Comparison of ENCODE assay signal across 12 mouse cellular contexts in the genomic region with DNA sequence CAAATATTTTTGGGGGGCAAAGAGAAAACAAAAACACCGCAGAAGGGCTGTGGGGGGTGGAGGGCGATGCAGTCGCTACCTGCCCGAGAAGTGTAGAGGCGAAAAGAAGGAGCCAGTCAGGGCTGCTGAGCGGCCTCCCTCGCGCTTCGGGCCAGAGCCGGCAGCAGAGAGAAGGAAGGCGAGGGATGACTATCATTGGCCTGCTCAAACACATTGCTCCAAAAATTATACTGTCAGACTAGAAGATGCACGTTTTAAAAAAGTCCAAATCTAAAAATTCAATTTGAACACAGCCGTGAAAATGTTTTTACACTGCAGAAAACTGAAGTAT. TPM values are rescaled to one million over a fixed set of nuclear protein-coding genes. Genes with fewer than 3 reads are reported as not detected.
DNase-seq lines count a peak whose midpoint lies in the region; ATAC-seq and TF ChIP-seq lines count a peak whose summit lies in the region.
"Had no signal": no experiment of that assay in that cellular context is flagged by ENCODE, and none has a peak within 500 bp of the region (broad histone marks: within the 10 kb centered on the region; RNA-seq: fewer than 3 reads in every experiment).

No protein-coding gene starts in this region.

- peak overlapping the region; percentile 24; the same call in 1 of the 2 replicates for H3K4me3 ChIP-seq in heart, embryonic 10.5 days
- no peak overlapping the region for H3K4me3 ChIP-seq in C2C12 (ENCODE audit: insufficient read depth, poor library complexity, severe bottlenecking)
- no peak overlapping the region; the same call in 1 of the 2 replicates for H3K4me3 ChIP-seq in embryonic fibroblast, embryonic 13.5 days (ENCODE audit: insufficient read depth, low read length)
- no peak overlapping the region for H3K4me3 ChIP-seq in limb, embryonic 15.5 days
- H3K4me3 ChIP-seq: intestine, embryonic 15.5 days; liver, embryonic 15.5 days; stomach, embryonic 15.5 days had no signal

- WGBS in heart, embryonic 10.5 days = 3% methylated on average over 13 of the region's 13 CpGs
- WGBS in limb, embryonic 15.5 days = 19% methylated on average over 13 of the region's 13 CpGs

- H3K36me3 ChIP-seq in heart, embryonic 10.5 days = no peaks in the 10 kb centered on the region
- no peaks in the 10 kb centered on the region for H3K36me3 ChIP-seq in C2C12 (ENCODE audit: control insufficient read depth, insufficient read depth)
- no peaks in the 10 kb centered on the region for H3K36me3 ChIP-seq in limb, embryonic 15.5 days
- H3K36me3 ChIP-seq: intestine, embryonic 15.5 days; liver, embryonic 15.5 days; stomach, embryonic 15.5 days had no signal

- no peak for TF ChIP-seq POLR2A in embryonic fibroblast, embryonic 13.5 days (IDR thresholded peaks at IDR 0.05; ENCODE audit: low read depth, low read length)

- H3K27ac ChIP-seq in heart, embryonic 10.5 days = no peak overlapping the region
- H3K27ac ChIP-seq in embryonic fibroblast, embryonic 13.5 days (ENCODE audit: insufficient read depth, low read length) = peak overlapping the region; percentile 34
- H3K27ac ChIP-seq in limb, embryonic 15.5 days = peak overlapping the region; percentile 83
- H3K27ac ChIP-seq: intestine, embryonic 15.5 days; liver, embryonic 15.5 days; stomach, embryonic 15.5 days had no signal

- no peak for ATAC-seq in limb, embryonic 15.5 days (ENCODE audit: insufficient number of reproducible peaks, low FRiP score, low TSS enrichment, low read depth)
- no peak for ATAC-seq in megakaryocyte, adult 5-6 weeks (ENCODE audit: poor library complexity, severe bottlenecking)
- ATAC-seq: intestine, embryonic 15.5 days had no signal

- no peak for TF ChIP-seq CTCF in C2C12 (IDR thresholded peaks at IDR 0.05; ENCODE audit: control insufficient read depth, insufficient read depth, insufficient read length)
- no peak for TF ChIP-seq CTCF in embryonic fibroblast, embryonic 13.5 days (IDR thresholded peaks at IDR 0.05; ENCODE audit: borderline replicate concordance, insufficient read depth, low read length)

- peaks cover 100% of the 10 kb centered on the region for H3K27me3 ChIP-seq in heart, embryonic 10.5 days (ENCODE audit: insufficient read depth, poor library complexity, severe bottlenecking)
- H3K27me3 ChIP-seq in C2C12 (ENCODE audit: control insufficient read depth, insufficient read depth, insufficient read length) = no peaks in the 10 kb centered on the region
- peaks cover 18% of the 10 kb centered on the region; the same call in 1 of the 2 replicates for H3K27me3 ChIP-seq in limb, embryonic 15.5 days

- H3K4me2 ChIP-seq in limb, embryonic 15.5 days = peak overlapping the region; percentile 34
- H3K4me2 ChIP-seq: intestine, embryonic 15.5 days; liver, embryonic 15.5 days; stomach, embryonic 15.5 days had no signal

- H3K4me1 ChIP-seq in heart, embryonic 10.5 days = peaks cover 23% of the 10 kb centered on the region
- H3K4me1 ChIP-seq in embryonic fibroblast, embryonic 13.5 days (ENCODE audit: control insufficient read depth, insufficient read depth, low read length) = peaks cover 36% of the 10 kb centered on the region
- H3K4me1 ChIP-seq in limb, embryonic 15.5 days = peaks cover 97% of the 10 kb centered on the region

- DNase-seq in heart, embryonic 10.5 days (ENCODE audit: low spot score) = no peak
- DNase-seq in heart, postnatal 36 days = no peak
- DNase-seq in ovary, postnatal 10 days (ENCODE audit: low spot score) = no peak
- no peak for DNase-seq in adrenal gland, postnatal 14 days
- DNase-seq: layer of hippocampus, adult 9-11 months had no signal

- no peaks in the 10 kb centered on the region for H3K9me3 ChIP-seq in heart, embryonic 10.5 days
- no peaks in the 10 kb centered on the region for H3K9me3 ChIP-seq in limb, embryonic 15.5 days
- H3K9me3 ChIP-seq: intestine, embryonic 15.5 days; liver, embryonic 15.5 days; stomach, embryonic 15.5 days had no signal

- peaks cover 73% of the 10 kb centered on the region for H3K79me3 ChIP-seq in C2C12 (ENCODE audit: low read depth)

- H3K9ac ChIP-seq in limb, embryonic 15.5 days = no peak overlapping the region
- H3K9ac ChIP-seq: intestine, embryonic 15.5 days; liver, embryonic 15.5 days; stomach, embryonic 15.5 days had no signal

- intact Hi-C loops in heart, postnatal 36 days (cut with DNase I) = no loop called here

- H3ac ChIP-seq in C2C12 (ENCODE audit: control insufficient read depth, insufficient read length, low read depth) = peak overlapping the region; percentile 64

- H3K79me2 ChIP-seq in C2C12 (ENCODE audit: control insufficient read depth, insufficient read depth) = peaks cover 100% of the 10 kb centered on the region

TF ChIP-seq in C2C12, 6 proteins besides CTCF, POLR2A, EP300 and RAD21:
- no peak for TF ChIP-seq MYOG (IDR thresholded peaks at IDR 0.05; ENCODE audit: control insufficient read depth, extremely low read depth, insufficient read length)
- no peak for TF ChIP-seq MYOD1 (IDR thresholded peaks at IDR 0.05; ENCODE audit: control insufficient read depth, insufficient read length, low read depth)
- no peak for TF ChIP-seq USF1 (IDR thresholded peaks at IDR 0.05; ENCODE audit: low read depth)
- TF ChIP-seq MAX (IDR thresholded peaks at IDR 0.05) = no peak
- TF ChIP-seq CEBPB (IDR thresholded peaks at IDR 0.05; ENCODE audit: low read depth) = no peak
- no peak for TF ChIP-seq FOSL1 (IDR thresholded peaks at IDR 0.05; ENCODE audit: insufficient read depth, low read length, poor library complexity, severe bottlenecking)

RNA-seq across cellular contexts. Expression of a gene that starts 20.0 kb away (rescaled TPM):
- polyA plus RNA-seq in heart, embryonic 10.5 days (2016; fragmentation: Nextera tagmentation; extraction: Ambion mirVana) = 0.87 and 2.1 TPM in 2 replicates
- 100 to 1,000 TPM; 279 to 296 TPM for total RNA-seq in heart, postnatal 36 days (2021)
- polyA plus RNA-seq in C2C12 (2012; fragmentation: generic; extraction: Trizol) = 50.7 TPM
- 173 and 236 TPM in 2 replicates for polyA plus RNA-seq in embryonic fibroblast, embryonic 13.5 days (2011; ENCODE audit: insufficient read length, low read depth, missing spikeins)
- polyA plus RNA-seq in limb, embryonic 15.5 days (2015; fragmentation: Nextera tagmentation; extraction: Ambion mirVana) = 87.0 and 100 TPM in 2 replicates
- total RNA-seq in adrenal gland, postnatal 14 days (2021) = 124 and 125 TPM in 2 replicates
- total RNA-seq in megakaryocyte, adult 5-6 weeks (2015) = 23.8 and 26.9 TPM in 2 replicates
- total RNA-seq in megakaryocyte, adult 5-6 weeks (2017) = 7.7 and 17.0 TPM in 2 replicates

RNA-seq across cellular contexts. Expression of a gene that starts 42.4 kb away (rescaled TPM):
- 5.3 TPM in 2 replicates for polyA plus RNA-seq in heart, embryonic 10.5 days (2016; fragmentation: Nextera tagmentation; extraction: Ambion mirVana)
- 1 to 10 TPM; 9.3 to 9.9 TPM for total RNA-seq in heart, postnatal 36 days (2021)
- polyA plus RNA-seq in C2C12 (2012; fragmentation: generic; extraction: Trizol) = 2.4 TPM
- 2.0 and 2.3 TPM in 2 replicates for polyA plus RNA-seq in embryonic fibroblast, embryonic 13.5 days (2011; ENCODE audit: insufficient read length, low read depth, missing spikeins)
- polyA plus RNA-seq in limb, embryonic 15.5 days (2015; fragmentation: Nextera tagmentation; extraction: Ambion mirVana) = 7.5 and 8.0 TPM in 2 replicates
- total RNA-seq in adrenal gland, postnatal 14 days (2021) = 7.1 and 7.4 TPM in 2 replicates
- 1.4 and 2.6 TPM in 2 replicates for total RNA-seq in megakaryocyte, adult 5-6 weeks (2015)
- total RNA-seq in megakaryocyte, adult 5-6 weeks (2017) = 0.28 and 4.4 TPM in 2 replicates

RNA-seq across cellular contexts. Expression of a gene that starts 51.1 kb away (rescaled TPM):
- 57.3 and 60.5 TPM in 2 replicates for polyA plus RNA-seq in heart, embryonic 10.5 days (2016; fragmentation: Nextera tagmentation; extraction: Ambion mirVana)
- total RNA-seq in heart, postnatal 36 days (2021) = 10 to 100 TPM; 28.5 to 29.5 TPM
- 32.5 TPM for polyA plus RNA-seq in C2C12 (2012; fragmentation: generic; extraction: Trizol)
- 11.7 and 12.6 TPM in 2 replicates for polyA plus RNA-seq in embryonic fibroblast, embryonic 13.5 days (2011; ENCODE audit: insufficient read length, low read depth, missing spikeins)
- 44.7 and 45.6 TPM in 2 replicates for polyA plus RNA-seq in limb, embryonic 15.5 days (2015; fragmentation: Nextera tagmentation; extraction: Ambion mirVana)
- 44.4 and 45.7 TPM in 2 replicates for total RNA-seq in adrenal gland, postnatal 14 days (2021)
- total RNA-seq in megakaryocyte, adult 5-6 weeks (2015) = 6.3 and 6.6 TPM in 2 replicates
- 13.9 and 20.5 TPM in 2 replicates for total RNA-seq in megakaryocyte, adult 5-6 weeks (2017)

RNA-seq across cellular contexts. Expression of a gene that starts 57.4 kb away (rescaled TPM):
- polyA plus RNA-seq in heart, embryonic 10.5 days (2016; fragmentation: Nextera tagmentation; extraction: Ambion mirVana) = 2.1 and 3.2 TPM in 2 replicates
- under 1 TPM in 1 of 2 experiments, not detected in 1; 0.44 TPM for total RNA-seq in heart, postnatal 36 days (2021)
- 2.9 TPM for polyA plus RNA-seq in C2C12 (2012; fragmentation: generic; extraction: Trizol)
- polyA plus RNA-seq in embryonic fibroblast, embryonic 13.5 days (2011; ENCODE audit: insufficient read length, low read depth, missing spikeins) = 0.74 TPM in 1 of 2 replicates, not detected in the other
- 3.8 and 5.5 TPM in 2 replicates for polyA plus RNA-seq in limb, embryonic 15.5 days (2015; fragmentation: Nextera tagmentation; extraction: Ambion mirVana)
- 0.52 and 0.90 TPM in 2 replicates for total RNA-seq in adrenal gland, postnatal 14 days (2021)
- 40.4 and 45.2 TPM in 2 replicates for total RNA-seq in megakaryocyte, adult 5-6 weeks (2015)
- total RNA-seq in megakaryocyte, adult 5-6 weeks (2017) = 20.6 and 25.5 TPM in 2 replicates

Comparison
In these comparisons a context has a peak if more than half of its experiments do, and no peak if none do; other contexts are left out.
1. RNA of a gene that starts 20.0 kb away (polyA plus RNA-seq): 173 to 236 TPM in embryonic fibroblast, embryonic 13.5 days, 87.0 to 100 TPM in limb, embryonic 15.5 days and 50.7 TPM in C2C12 (single experiment); 0.87 to 2.1 TPM in heart, embryonic 10.5 days; every median in the first group is over 10 times any median in the second.